Mouse (Mus musculus) right cerebral cortex, postnatal 25 days (tissue): ENCODE measurements around the gene Mrps15.
A peak's percentile ranks its signal among the peaks of the same experiment; 100 is the strongest.

Experiments
- DNase-seq: peaks from one replicate; pipeline ENCODE4 v3.0.0; 2022

The Mrps15 gene

DNA sequence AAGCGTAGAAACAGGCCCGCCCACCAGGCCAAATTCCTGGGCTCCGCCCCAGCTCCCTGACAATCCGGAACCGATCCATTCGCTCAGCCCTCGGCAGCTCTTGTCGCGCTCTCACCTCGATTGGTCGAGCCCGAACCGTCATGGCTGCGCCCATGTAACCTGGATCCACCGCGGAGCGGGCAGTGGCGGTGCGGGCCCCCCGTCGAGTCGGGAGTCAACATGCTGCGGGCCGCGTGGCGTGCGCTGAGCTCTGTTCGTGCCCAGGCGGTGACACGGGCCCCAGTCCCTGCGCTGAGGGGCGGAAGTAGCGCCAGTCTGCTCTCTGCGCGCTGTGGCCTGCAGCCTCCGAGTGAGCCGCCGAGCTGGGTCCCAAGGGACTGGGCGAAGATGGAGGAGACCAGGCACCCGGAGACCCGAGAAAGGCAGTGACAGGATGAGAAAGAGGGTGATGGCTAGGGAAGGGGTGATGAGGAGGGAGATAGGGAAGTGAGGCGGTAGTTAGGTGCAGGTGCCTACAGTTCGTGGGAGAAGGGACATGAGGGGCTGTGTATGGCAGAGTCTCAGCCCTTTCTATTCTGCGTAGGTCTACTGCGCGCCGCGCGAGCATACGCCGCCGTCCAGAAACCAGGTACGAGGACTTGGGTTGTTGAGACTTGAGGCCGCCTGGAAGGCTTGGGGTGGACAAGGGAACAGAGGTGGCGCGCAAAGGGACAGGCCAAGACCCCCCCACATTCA is at the start of gene Mrps15:
TSS of gene Mrps15 (plus strand) at position 75 of the 735 bp plus-strand sequence.
- peak; percentile 86 for DNase-seq

DNA sequence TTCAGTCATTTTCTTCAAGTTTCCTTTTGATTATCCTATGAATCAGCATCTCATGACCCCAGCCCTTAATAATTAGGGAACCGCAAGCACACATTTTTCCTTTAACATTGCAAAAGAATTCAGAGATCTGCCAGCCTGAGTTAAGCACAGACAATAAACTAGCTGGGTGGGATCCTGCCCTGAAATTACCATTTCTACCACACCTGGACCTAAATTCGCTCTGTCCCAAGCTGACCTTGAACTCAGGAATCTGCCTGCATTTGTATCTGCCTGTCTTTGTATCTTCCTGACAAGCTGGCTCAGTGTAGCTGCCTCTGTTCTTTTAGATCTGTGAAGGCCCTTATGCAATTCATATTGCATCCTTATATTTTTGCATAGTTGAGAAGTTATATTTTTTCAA is 48.9 kb upstream of the Mrps15 start:
- DNase-seq, result no peak

DNA sequence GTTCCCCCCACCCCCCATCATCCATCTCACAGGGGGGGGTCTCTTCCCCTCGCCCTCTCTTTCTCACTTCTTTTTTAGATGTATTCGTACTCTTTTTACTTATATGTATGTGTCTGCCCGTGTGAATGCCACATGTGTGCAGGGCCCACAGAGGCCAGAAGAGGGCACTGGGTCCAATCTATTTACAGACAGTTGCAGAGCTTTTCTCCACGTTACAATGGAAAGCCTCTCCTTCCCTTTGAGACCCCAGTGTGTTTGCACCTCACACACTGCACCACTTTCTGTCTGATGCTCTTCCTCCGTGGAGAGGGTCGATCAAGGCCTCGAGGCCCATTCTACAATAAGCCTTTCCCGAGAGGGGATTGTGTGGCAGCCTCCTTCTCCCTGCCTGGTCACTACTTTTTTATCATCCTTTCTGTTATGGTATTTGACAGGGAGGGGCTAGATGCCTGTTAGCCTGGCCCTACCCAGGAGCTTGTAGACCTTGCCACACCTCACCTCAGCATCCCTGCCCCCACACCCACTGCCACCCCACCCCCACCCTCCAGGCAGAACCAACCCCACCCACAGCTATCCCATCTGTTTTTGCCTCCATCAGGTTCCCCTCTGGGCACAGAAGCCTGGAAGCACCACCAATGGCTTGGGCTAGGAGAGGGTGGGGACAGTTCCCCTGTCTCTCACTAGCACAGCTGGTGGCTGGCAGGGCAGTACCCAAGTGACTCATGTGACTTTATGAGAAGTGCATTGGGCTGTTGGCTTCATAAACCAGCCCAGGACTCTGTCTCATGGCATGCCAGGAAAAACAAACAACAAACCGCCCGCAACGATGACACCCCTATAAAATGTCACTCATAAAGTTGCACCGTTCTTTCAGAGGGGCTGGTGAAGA is 45.2 kb upstream of the Mrps15 start:
- no peak for DNase-seq

DNA sequence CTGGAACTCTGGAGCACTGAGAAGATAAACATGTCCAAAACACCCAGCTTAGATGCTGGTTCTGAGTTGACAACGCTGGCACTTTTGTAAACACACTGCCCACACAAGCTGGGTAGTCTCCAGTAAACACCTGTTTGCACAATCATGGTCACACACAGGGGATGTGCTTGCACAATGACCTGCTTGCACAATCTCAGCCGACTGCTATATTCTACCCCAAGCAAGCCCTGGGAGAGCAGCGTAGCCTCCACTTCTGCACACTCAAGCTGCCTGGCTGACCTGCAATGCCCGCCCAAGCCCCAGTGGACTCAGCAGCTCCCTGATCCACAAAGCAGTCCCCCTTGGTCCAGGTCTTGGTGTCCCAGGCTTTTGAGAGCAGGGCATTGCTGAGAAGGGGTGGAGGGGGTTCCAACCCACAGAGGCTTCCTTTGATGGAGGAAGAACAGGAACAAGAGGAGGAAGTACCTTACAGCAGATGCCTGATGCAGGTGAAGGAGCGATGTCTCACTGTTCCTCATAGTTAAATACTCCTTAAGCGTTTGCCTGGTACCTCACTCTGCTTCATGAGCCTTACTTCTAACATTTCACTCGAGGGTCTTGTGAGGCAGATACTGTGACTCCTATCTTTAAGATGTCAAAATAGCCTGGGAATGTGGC is 28.9 kb upstream of the Mrps15 start:
- DNase-seq, result no peak

DNA sequence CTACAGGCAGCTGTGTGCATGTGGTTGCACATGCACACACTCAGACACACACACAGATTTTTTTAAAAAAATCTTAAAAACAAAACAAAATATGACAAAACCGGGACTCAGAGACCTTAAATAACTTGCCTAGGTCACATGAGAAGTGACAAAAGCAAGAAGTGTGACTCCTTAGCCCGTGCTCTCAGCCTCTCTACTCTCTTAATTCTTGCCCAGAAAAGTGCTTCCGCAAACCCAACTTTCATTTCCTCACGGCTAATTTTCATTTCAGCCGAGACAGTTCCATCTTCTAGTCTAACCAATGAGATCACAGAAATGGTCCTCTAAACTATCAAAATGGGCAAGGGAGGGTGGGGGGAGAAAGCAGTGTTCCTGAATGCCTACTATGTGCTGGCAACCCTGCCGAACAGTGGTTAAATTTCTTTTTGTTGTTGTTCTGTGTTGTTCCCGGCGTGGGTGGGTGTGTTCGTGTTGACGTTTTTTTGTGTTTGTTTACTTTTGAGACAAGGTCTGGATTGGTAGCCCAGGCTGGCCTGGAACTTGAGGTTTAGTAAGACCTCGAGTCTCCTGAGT is 27.7 kb upstream of the Mrps15 start:
- DNase-seq, result no peak

DNA sequence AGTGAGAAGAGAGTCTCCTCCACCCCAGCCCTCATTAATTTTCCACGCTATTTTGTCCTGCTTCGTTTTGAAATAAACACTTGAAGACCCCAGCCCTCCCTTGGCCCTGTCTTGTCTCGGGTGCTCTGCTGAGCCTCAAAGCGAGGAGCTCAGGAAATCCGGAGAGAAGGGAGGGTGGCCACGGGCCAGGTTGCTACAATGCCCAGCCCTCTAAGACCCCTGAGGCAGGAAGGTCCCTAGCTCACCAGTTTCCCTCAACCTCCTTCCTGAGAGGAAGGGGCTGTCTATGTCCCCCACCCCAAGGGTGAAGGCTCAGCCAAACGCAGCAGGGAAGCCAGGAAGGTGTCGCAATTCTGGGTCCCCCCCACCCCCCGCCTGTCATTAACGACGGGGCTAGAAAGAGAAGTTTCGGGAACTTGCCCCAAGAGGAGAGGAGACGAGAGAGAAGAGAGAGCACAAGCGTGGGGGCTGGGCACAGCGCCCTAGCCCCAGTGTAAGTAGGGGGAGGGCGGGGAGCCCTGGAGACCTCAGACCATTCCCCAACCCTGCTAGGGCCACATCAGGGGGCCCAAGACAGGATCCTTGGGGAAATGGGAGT is 22.3 kb upstream of the Mrps15 start, which contains the start of gene Csf3r:
TSS of gene Csf3r (plus strand) at position 248 of the 598 bp plus-strand sequence.
- DNase-seq, result no peak

DNA sequence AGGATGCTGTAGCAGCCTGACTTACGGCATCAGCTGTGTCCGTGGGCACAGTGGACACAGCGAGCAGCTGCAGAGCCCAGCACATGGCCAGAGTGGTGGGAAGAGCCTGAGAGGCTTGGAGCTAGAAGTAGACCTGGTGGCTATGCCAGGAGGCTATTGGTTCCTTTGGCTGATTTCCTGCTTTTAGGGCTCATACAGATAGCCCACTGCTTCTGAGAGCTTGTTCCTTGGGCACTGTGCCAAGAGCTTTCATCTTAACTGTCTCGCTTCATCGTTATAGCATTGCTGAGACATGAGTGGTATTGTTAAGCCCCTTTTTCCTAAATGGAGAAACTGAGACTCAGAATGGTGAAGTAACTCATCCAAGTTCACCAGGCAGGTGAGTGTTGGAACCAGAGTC is 20.9 kb upstream of the Mrps15 start:
- DNase-seq, result no peak

DNA sequence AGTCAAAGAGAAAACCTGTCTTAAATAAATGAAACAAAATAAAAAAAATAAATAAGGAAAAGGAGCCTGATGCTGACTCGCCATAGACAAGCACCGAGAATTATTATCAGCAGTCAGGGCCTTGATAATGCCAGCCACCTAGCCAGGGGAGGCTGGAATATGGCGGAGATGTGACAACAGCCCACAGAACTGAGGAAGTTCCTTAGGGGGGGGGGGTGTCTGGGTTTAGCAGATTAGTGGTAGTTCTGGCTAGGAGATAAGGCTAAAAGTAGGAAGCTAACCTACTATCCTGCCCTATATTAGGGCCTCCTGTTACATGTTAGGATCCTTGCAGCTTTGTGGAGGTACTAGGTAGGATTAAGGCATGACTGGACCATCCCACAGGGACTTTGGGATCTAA is 18.7 kb upstream of the Mrps15 start:
- no peak for DNase-seq

DNA sequence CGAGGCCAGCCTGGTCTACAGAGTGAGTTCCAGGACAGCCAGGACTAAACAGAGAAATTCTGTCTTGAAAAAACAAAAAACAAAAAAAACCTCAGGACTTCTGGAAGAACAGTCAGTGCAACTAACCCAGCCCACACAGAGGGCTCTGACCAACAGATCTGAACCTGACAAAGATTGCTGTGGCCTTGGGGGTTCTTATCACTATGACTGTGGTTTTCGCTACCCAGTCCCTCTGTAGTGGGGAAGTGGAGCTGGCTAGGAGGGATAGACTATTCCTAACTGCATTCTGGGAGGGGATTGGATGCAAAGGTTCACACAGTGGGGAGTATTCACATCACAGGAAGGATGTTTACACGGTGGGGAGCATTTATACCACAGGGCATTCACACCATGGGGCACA is 17.7 kb upstream of the Mrps15 start:
- DNase-seq, result no peak

DNA sequence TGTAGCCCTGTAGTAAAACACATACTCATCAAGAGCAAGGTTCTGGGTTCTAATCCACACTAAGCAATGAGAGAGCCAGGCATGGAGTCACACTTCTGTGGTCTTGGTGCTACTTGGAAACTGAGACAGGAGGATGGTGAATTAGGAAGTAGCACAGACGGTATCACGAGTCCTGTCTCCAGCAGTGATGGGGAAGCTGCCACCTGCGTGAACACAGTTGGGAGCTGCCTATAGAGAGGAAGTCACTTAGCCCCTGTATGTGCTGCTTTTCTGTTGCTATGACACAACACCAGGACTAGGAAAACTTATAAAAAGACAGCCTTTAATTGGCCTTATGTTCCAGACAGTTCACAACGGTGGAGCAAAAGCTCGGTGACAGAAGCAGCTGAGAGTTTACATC is 16.0 kb upstream of the Mrps15 start:
- no peak for DNase-seq

DNA sequence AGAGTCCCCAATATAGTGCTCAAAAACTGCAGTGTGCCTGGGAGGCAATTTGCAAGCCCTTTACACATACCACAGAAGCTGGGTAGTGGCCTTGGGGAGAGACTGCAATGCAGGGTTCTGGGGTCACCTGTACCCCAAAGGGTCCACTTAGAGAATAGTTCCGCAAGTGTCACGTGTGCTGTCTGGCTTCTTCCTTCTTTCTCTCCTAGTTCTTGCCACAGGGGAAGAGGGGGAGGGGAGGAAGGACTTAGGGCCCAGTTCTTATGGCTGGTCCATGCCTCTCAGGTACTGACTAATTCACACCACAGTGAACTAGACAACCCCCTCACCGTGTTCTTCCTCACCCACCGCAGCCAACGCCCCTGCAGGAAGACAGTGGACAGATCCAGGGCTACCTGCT is 11.3 kb upstream of the Mrps15 start:
- no peak for DNase-seq

DNA sequence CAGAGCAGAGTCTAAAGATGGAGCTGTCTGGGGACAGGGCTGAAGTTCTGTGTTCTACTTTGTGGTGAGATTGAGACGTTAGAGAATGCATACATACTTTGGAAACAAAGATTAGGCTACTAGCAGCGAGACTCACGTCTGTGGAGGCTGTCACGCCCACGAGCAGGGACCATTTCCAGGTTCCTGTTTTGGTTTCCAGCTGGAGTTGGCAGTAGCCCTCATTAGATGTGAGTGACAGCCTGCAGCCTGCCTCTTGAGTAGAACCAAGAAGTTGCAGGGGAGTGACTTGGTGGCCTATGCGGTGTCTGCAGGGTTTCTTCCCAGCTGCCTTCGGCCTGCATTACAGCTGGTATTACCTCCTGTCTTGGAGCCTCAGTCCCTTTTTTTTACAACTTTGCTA is 4.9 kb downstream of the Mrps15 start:
- DNase-seq, result peak; percentile 32

DNA sequence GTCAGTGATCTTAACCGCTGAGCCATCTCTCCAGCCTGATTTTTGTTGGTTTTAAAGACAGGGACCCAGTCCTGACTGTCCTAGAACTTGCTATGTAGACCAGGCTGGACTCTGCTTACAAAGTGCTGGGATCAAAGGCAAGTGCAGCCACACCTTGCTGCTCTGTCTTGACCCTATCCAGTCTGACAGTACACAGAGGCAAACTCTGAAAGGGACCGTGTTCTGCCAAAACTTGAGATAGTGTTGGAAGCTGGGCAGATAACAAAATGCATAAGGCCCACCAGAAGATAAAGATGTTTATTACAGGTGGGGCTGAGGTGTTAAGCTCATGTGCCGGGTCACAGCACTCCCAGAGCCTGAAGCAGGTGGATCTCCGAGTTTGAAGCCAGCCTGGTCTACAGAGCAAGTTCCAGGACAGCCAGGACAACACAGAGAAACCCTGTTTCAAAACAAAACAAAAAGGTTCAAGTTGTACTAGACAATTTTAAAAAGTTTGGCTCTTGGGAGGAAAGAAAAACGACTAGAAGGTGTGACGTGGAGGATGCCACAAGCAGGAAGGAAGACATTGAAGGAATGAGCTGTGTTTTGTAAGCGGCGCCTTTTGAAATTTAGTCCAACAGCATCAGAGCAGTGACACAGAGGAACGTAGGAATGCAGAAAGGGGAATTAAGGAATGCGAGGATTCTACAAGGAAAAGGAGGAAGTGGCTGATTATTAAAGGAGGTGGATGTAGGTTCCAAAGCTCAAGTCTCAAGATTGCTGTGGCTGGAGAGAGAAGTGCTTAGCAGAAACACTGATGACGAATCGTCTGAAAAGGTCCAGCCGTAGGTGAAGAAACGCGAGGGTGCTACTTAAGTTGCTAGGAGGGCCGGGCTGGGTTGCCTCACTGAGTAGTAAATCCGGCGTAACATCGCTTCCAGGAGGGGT is 10.7 kb downstream of the Mrps15 start:
- DNase-seq, result no peak

DNA sequence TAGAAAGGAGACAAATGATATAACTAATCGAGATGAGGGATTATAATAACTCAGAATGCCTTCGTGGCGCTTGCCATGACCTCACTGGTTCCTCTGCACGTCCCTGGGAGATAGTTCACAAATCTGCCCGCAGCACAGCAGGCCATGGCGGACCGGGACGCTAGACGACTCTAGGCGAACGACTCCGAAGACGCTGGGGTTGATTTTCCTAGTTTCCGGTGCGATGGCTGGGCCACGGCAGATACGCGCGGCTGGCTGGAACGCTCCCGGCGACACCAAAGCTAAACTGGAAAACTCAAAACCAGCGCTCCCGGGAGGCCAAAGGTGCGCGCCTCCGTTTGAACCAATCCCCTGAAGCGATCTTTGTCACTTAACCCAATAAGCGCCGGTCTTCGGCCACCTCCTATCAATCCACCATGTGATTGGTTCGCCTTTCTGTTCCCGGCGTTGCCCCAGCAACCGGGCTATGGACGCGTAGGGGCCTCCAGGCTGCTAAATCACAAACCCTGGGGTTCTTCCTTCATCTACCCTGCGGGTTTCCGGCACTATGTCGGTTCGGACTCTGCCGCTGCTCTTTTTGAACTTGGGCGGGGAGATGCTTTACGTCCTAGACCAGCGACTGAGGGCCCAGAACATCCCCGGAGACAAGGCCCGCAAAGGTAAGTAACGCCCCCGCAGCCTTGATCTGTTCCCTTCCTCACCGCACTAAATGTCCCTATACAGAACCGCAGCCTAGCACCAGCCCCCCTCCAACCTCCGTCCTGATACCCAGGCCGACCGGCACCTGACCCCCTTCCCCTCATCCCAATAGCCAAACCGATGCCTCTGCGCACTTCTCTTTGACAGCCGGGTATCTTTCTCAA is 11.6 kb downstream of the Mrps15 start, which contains the start of gene Oscp1:
TSS of gene Oscp1 (plus strand) at position 432 of the 863 bp plus-strand sequence.
- peak; percentile 95 for DNase-seq

DNA sequence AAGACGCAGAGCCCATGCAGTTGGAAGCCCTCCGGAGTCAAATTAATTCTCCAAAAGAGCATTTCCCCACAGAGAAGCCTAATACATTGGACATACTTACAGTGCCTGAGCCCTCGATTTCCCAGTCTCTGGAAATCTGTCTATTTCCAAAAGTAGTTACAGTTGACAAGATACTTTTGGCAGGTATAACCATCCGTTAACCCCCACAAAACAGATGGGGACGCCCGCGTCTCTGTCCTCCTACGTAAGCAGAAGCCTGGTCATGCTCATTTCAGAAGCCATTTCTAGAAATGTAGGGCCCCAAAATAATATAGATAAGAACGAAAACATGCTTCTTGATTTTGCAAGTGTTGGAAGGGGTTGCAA is 12.3 kb downstream of the Mrps15 start:
- peak; percentile 69 for DNase-seq

DNA sequence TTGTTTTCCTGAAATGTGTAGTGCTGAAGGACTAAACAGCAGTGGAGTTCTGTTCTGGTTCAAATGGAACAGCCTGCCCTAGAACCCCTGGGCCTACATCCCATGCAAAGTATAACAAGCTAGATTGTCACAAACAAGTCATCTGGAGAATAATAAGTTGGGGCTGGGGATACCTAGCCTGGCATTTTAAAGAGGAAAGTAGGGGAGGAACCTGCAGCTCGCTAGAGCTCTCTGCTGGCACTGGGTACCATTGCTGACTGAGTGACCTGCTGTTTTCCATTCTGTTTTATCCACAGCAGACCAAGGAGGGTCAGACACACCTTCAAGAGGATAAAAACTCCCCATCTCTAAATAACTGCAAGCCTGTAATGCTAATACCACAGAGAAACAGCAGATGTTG is 16.1 kb downstream of the Mrps15 start:
- no peak for DNase-seq

DNA sequence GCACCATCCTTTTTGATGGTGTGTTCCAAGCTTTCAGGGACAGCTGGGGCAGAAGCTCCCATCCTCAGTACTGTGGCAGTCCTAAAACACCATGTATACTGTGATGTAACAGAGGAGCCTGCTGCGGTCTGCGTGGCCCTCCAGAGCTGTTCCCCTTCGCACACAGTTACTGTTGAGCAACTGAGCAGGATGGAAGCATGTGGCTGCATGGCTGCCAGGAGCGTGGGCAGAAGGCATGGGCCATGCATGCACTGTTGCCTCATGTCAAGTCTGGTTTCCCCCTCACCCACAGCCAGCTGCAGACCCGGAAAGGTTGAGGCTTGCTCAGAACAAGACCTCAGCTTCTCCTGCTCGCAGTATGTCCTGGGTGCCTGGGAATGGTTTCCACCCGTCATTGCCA is 18.5 kb downstream of the Mrps15 start:
- DNase-seq, result peak; percentile 32

DNA sequence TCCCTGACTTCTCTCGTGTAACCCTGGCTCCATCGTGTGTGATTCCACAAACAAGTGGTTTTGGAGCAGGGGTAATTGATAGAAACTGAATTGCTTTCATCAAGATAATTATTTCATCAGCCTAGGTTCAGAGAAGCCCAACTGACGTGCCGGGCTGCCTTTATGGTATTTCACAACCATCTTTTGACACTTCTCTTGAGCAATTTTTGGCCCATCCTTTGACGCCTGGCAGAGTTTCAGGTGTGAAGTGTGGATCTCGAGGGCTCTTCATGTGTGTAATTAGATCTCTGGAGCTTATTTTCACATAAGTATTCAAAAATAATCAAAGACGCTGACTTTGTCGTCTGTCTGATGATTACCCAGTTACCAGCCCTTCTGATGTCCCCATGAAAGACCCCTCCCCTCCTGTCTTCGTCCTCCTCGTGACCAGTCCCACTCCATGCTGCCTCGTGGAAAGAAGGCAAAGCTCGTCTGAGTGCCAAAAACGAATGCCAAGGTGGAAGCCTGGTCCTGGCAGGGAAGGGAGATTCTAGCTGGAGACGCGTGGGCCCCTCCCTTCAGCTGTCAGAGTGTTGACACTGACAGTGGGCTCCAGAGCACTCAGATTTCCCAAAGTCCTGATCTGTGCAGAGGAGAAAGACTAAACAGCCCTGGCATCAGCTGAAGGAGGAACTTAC is 20.8 kb downstream of the Mrps15 start:
- no peak for DNase-seq

DNA sequence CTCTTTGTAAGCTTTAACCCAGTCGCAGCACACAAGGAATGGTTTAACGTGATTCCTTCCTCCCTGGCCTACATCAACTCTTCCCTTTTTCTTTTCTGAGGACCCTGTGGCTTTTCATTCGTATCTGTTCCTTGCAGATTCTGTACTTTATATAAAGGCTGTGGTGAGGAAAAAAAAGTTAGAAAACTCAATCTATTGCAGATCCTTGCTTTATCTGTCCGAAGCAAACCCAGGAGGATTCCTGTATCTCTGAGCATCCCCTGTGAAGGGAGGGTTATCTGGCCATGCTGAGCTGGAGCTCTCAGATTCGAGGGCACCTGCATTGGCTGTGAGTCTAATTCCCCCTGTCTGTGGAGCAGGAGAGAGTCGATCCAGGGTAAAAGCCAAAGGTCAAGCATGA is 22.1 kb downstream of the Mrps15 start:
- DNase-seq, result no peak

DNA sequence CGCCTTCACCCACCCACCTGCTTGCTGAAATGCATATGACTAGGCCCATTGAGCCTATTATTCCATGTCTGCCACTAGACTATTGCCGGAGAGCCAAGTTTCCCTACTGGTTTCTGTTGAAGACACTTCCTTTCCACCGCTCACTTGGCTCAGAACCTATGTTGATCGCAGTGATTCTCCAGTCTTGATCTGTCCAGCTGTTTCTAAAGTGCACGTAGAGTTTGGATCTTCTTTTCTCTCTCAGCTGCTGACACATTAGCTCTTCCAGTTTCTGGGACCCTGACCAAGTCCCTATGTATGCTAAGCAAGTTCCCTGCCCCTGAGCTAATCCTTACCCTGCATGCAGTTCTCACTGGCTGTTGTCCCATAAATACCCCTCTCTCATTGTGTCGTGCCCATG is 31.1 kb downstream of the Mrps15 start:
- no peak for DNase-seq
